Mouse (Mus musculus): ENCODE data around the gene Clybl. TPM values are rescaled to one million over a fixed set of nuclear protein-coding genes. Genes with fewer than 3 reads are reported as not detected.

The Clybl gene
- polyA plus RNA-seq, 1 experiment from 2014 or later = 22.1 TPM

GRCm38 (mm10) chr14:122436850-122437249 lies 255.3 kb downstream of the Clybl start:
- WGBS (ENCODE audit: insufficient replicate concordance) = 67% methylated on average over 10 of the region's 10 CpGs
- Histone ChIP-seq H3K4me1 (ENCODE audit: control insufficient read depth, low read depth, low read length) (no peaks in the 10 kb centered on the region), H3K4me3 (ENCODE audit: low read depth, low read length) (no peak overlapping the region), H3K27ac (ENCODE audit: low read length) (no peak overlapping the region), H3K27me3 (ENCODE audit: control insufficient read depth, insufficient read depth, low read depth, low read length) (no peaks in the 10 kb centered on the region), H3K36me3 (ENCODE audit: control insufficient read depth, insufficient read depth) (no peaks in the 10 kb centered on the region), H3K4me2 (ENCODE audit: low read depth, low read length) (no peak overlapping the region), H3K9ac (ENCODE audit: low read depth, low read length) (no peak overlapping the region), H3K9me3 (replicated peaks; ENCODE audit: control insufficient read depth, low read length) (no peaks in the 10 kb centered on the region)
- ATAC-seq (ENCODE audit: low read depth) = no peak

DNA sequence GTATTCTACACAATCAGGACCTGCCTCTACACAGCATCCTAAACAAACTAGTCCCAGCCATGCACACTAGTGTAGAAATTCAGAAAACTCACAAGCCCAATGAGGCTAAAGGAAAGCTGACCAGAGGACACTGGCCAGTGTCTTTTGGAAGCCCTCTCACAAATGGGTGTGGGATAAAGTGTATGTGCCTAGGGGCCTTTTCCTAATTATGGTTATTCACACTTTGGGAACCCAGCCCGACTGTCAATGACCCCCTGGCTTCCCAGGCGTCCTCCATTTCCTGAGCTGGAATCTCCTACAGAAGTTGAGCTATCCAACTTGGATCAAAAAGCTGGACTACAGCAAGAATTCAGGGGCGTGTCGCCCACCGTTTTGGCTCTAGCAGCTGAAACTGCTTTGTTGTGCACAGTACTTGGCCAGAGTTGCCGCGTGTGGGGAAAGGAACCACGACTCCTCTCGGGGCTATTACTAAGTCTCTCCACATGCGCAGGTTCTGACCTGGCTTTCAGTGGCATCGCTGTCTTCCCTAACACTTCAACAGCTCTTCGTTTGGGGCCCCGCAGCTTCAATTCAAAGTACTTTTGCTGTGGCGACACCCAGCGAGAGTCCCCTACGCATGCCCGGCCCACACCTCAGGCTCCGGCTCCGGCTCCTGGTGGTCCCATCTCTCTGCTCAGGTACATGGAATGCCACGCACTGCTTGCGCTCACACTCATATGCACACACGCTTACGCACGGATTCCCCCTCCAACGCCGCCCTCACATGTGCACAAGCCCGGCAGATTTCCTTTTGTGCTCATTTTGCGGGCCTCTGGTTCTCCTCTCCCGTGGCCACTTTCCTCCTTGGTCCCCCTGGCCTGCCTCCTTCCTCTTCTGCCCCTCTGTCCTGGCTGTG lies 268.3 kb downstream of the Clybl start:
- no peaks in the 10 kb centered on the region for H3K9me3 ChIP-seq (replicated peaks; ENCODE audit: control insufficient read depth, low read length)
- no peak for ATAC-seq (ENCODE audit: low read depth)
- no peak overlapping the region for H3K4me2 ChIP-seq (ENCODE audit: low read depth, low read length)
- peaks cover 59% of the 10 kb centered on the region for H3K27me3 ChIP-seq (ENCODE audit: control insufficient read depth, insufficient read depth, low read depth, low read length)
- WGBS (ENCODE audit: insufficient replicate concordance) = 8% methylated on average over 29 of the region's 29 CpGs
- H3K36me3 ChIP-seq (ENCODE audit: control insufficient read depth, insufficient read depth) = no peaks in the 10 kb centered on the region
- H3K4me1 ChIP-seq (ENCODE audit: control insufficient read depth, low read depth, low read length) = no peaks in the 10 kb centered on the region
- H3K9ac ChIP-seq (ENCODE audit: low read depth, low read length) = no peak overlapping the region
- H3K27ac ChIP-seq (ENCODE audit: low read length) = no peak overlapping the region
- H3K4me3 ChIP-seq (ENCODE audit: low read depth, low read length) = no peak overlapping the region

GRCm38 (mm10) chr14:122450496-122451382 lies 269.2 kb downstream of the Clybl start, which contains the start of gene Gm5089:
Gene Gm5089 (minus strand): TSS chr14:122451115.
- Histone ChIP-seq H3K9me3 (replicated peaks; ENCODE audit: control insufficient read depth, low read length) (no peaks in the 10 kb centered on the region), H3K4me1 (ENCODE audit: control insufficient read depth, low read depth, low read length) (no peaks in the 10 kb centered on the region), H3K9ac (ENCODE audit: low read depth, low read length) (no peak within 1 kb of the TSS), H3K27me3 (ENCODE audit: control insufficient read depth, insufficient read depth, low read depth, low read length) (peaks cover 65% of the 10 kb centered on the region), H3K36me3 (ENCODE audit: control insufficient read depth, insufficient read depth) (no peaks in the 10 kb centered on the region), H3K4me3 (ENCODE audit: low read depth, low read length) (peak within 1 kb of the TSS; percentile 29), H3K27ac (ENCODE audit: low read length) (no peak within 1 kb of the TSS), H3K4me2 (ENCODE audit: low read depth, low read length) (peak within 1 kb of the TSS; percentile 42)
- no peak for ATAC-seq (ENCODE audit: low read depth)
- WGBS (ENCODE audit: insufficient replicate concordance) = 2% methylated on average over 59 of the region's 59 CpGs

DNA sequence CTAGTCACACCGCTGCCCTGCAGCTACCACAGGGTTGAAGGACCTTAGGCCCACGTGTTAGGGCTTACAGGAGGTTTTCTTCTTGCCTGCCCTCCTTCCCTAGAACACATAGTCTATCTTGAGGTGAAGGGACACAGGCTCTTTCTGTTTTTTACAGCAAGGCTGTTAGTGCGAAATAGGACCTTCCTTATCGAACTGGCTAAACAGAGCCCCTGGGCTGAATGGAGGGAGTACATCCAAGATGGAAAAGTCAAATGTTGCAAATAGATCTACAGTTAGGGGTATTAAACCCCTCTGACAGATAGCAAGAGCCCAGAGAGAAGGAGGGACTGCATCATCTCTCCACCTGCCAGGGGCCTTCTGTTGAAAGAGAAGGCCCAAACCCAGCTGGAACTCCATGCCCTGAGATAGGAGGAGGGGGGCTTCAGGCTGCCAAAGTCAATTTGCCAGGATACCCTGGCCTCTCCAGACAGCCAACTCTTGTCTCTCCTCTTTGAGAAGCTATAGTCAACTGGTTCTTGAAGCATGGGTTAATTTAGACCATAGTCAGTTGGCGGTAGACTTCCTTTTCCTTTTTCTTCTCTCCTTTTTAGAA lies 270.1 kb downstream of the Clybl start:
- H3K27me3 ChIP-seq (ENCODE audit: control insufficient read depth, insufficient read depth, low read depth, low read length) = peaks cover 65% of the 10 kb centered on the region
- ATAC-seq (ENCODE audit: low read depth) = no peak
- H3K4me3 ChIP-seq (ENCODE audit: low read depth, low read length) = no peak overlapping the region
- H3K36me3 ChIP-seq (ENCODE audit: control insufficient read depth, insufficient read depth) = no peaks in the 10 kb centered on the region
- 45% methylated on average over 5 of the region's 5 CpGs for WGBS (ENCODE audit: insufficient replicate concordance)
- H3K9ac ChIP-seq (ENCODE audit: low read depth, low read length) = no peak overlapping the region
- no peak overlapping the region for H3K27ac ChIP-seq (ENCODE audit: low read length)
- H3K9me3 ChIP-seq (replicated peaks; ENCODE audit: control insufficient read depth, low read length) = no peaks in the 10 kb centered on the region
- no peaks in the 10 kb centered on the region for H3K4me1 ChIP-seq (ENCODE audit: control insufficient read depth, low read depth, low read length)
- H3K4me2 ChIP-seq (ENCODE audit: low read depth, low read length) = no peak overlapping the region

Other genes with a start within 250 kb of the Clybl start
- 1.1 and 1.7 TPM in 2 replicates for gene Gpr183, start 216.5 kb upstream of the Clybl start, polyA plus RNA-seq (2015; fragmentation: Nextera tagmentation; extraction: Ambion mirVana)
- gene Timm8a2, start 147.0 kb upstream of the Clybl start, polyA plus RNA-seq (2015; fragmentation: Nextera tagmentation; extraction: Ambion mirVana) = not detected in 2 replicates
- gene Tm9sf2, start 74.7 kb upstream of the Clybl start, polyA plus RNA-seq (2015; fragmentation: Nextera tagmentation; extraction: Ambion mirVana) = 78.0 and 78.3 TPM in 2 replicates

Measured in liver, embryonic 16.5 days (tissue).